Mouse (Mus musculus) stomach, postnatal 0 days (tissue): ENCODE data around the gene Tnik. TPM values are rescaled to one million over a fixed set of nuclear protein-coding genes. Genes with fewer than 3 reads are reported as not detected.

Experiments used
- ATAC-seq: fragments of 200-750 bp; cut with Nextera tagmentation; 2 replicates; pipeline ENCODE4 v1.8.0; 2017; ENCODE audit not compliant: low FRiP score, low TSS enrichment
- DNase-seq: peaks from one replicate; pipeline ENCODE4 v3.0.0-alpha.2; 2016; ENCODE audit warnings: low spot score
- H3K27ac ChIP-seq: fragments of 300-500 bp; sonication (generic); replicated peaks from 2 replicates; pipeline ENCODE4 v1.5.1; 2014; ENCODE audit warnings: mild to moderate bottlenecking, control low read depth
- H3K27me3 ChIP-seq: fragments of 300-500 bp; sonication (generic); 2 replicates; pipeline ENCODE4 v1.6.1; 2014; ENCODE audit warnings: low read length; ENCODE audit not compliant: control insufficient read depth, insufficient read depth
- H3K36me3 ChIP-seq: fragments of 300-500 bp; sonication (generic); 2 replicates; pipeline ENCODE4 v1.6.1; 2014; ENCODE audit warnings: low read length, mixed read lengths; ENCODE audit not compliant: control insufficient read depth, insufficient read depth
- H3K4me1 ChIP-seq: fragments of 300-500 bp; sonication (generic); replicated peaks from 2 replicates; pipeline ENCODE4 v1.6.1; 2014; ENCODE audit warnings: antibody characterized with exemption; ENCODE audit not compliant: control insufficient read depth, insufficient read depth
- H3K4me2 ChIP-seq: fragments of 300-500 bp; sonication (generic); replicated peaks from 2 replicates; pipeline ENCODE4 v1.6.1; 2014; ENCODE audit warnings: low read depth, mild to moderate bottlenecking, control low read depth, moderate library complexity
- H3K4me3 ChIP-seq: fragments of 300-500 bp; sonication (generic); 2 replicates; pipeline ENCODE4 v1.5.1; 2014; ENCODE audit warnings: low read depth, low read length, control low read depth
- H3K9ac ChIP-seq: fragments of 300-500 bp; sonication (generic); 2 replicates; pipeline ENCODE4 v1.6.1; 2014; ENCODE audit warnings: mild to moderate bottlenecking, low read length, control low read depth, mixed read lengths
- H3K9me3 ChIP-seq: fragments of 300-500 bp; sonication (generic); 2 replicates; pipeline ENCODE4 v1.6.1; 2016; ENCODE audit warnings: low read length; ENCODE audit not compliant: control insufficient read depth
- CTCF ChIP-seq: IDR thresholded peaks from 2 replicates; pipeline ENCODE4 v1.5.1; 2016; ENCODE audit warnings: antibody characterized with exemption, low read depth, mild to moderate bottlenecking, moderate library complexity
- EP300 ChIP-seq: optimal IDR thresholded peaks from 2 replicates; pipeline ENCODE3; 2016; ENCODE audit warnings: antibody characterized with exemption
- WGBS: fragments of 180-500 bp; shearing (Covaris S2); extraction: QIAGEN DNeasy Blood & Tissue Kit; methylation state at CpG from one replicate; pipeline ENCODE4 v1.1.7; 2014; 5-methylcytosine and 5-hydroxymethylcytosine counted together
- polyA plus RNA-seq: library from polyadenylated mRNA; unstranded; fragments of >200 nt; fragmentation: Nextera tagmentation; extraction: Ambion mirVana; gene quantifications from 2 replicates; pipeline ENCODE4 v1.2.1, GENCODE M21; 2015

Gene Tnik
- polyA plus RNA-seq, 1 experiment from 2014 or later: 4.6 TPM

DNA sequence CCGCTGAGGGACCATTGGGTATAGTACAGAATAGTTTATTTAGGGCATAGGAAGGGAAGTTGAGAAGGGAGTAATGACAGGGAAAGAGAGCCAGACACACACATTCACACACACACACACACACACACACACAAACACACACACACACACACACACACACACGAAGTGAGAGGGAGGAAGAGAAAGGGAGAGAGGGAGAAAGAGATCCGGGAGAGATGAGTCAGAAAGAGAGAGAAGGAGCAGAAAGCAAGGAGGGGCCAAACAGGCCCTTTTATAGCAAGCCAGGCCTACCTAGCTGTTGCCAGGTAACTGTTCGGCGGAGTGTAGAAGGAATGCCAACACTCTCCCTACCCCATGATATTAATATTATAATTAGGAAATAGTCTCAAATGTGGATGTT is 324.8 kb downstream of the Tnik start:
- no peak for ATAC-seq
- no peaks in the 10 kb centered on the region for H3K4me1 ChIP-seq
- 68% methylated on average over 5 of the region's 5 CpGs for WGBS
- H3K27me3 ChIP-seq: no peaks in the 10 kb centered on the region
- H3K4me2 ChIP-seq: no peak overlapping the region
- H3K27ac ChIP-seq: no peak overlapping the region
- H3K9me3 ChIP-seq: no peaks in the 10 kb centered on the region
- no peaks in the 10 kb centered on the region for H3K36me3 ChIP-seq
- H3K4me3 ChIP-seq: no peak overlapping the region
- H3K9ac ChIP-seq: no peak overlapping the region
- no peak for TF ChIP-seq EP300
- no peak for TF ChIP-seq CTCF
- DNase-seq: no peak

- TF ChIP-seq CTCF (no peak), EP300 (no peak)
- peak; percentile 57 for DNase-seq
- H3K27ac ChIP-seq: no peak overlapping the region
These were observed 328.3 kb downstream of the Tnik start for GRCm38 (mm10) chr3:28591345-28591744.

DNA sequence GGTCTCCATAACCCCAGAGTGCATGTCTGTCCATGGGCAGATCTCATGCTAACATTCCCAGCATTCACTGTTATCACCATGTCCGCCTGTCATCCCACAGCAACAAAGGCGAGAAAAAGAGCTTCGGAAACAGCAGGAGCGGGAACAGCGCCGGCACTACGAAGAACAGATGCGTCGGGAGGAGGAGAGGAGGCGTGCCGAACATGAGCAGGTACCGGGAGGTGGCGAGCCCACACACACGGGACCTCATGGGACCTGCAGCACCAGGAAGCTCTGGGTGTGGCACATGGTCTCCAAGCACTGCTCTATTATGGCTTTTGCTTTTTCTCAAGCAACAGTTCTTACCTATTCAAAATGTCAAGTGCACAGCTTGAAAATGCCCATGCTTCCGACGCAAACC is 330.9 kb downstream of the Tnik start:
- H3K27ac ChIP-seq: no peak overlapping the region
- no peaks in the 10 kb centered on the region for H3K27me3 ChIP-seq
- H3K9ac ChIP-seq: no peak overlapping the region
- no peaks in the 10 kb centered on the region for H3K9me3 ChIP-seq
- 92% methylated on average over 16 of the region's 16 CpGs for WGBS
- no peak for DNase-seq
- TF ChIP-seq CTCF (no peak), EP300 (no peak)
- H3K4me3 ChIP-seq: no peak overlapping the region
- H3K4me1 ChIP-seq: no peaks in the 10 kb centered on the region
- no peak for ATAC-seq
- no peaks in the 10 kb centered on the region for H3K36me3 ChIP-seq
- no peak overlapping the region for H3K4me2 ChIP-seq

More at GRCm38 (mm10) chr3:28591345-28591744, 328.3 kb downstream of the Tnik start:
- no peaks in the 10 kb centered on the region for H3K36me3 ChIP-seq
- H3K4me2 ChIP-seq: no peak overlapping the region
- H3K27me3 ChIP-seq: no peaks in the 10 kb centered on the region
- no peaks in the 10 kb centered on the region for H3K9me3 ChIP-seq
- no peak overlapping the region for H3K9ac ChIP-seq
- H3K4me1 ChIP-seq: no peaks in the 10 kb centered on the region
- WGBS: 27% methylated on average over 7 of the region's 7 CpGs
- ATAC-seq: peak; percentile 51; the same call in 1 of the 2 replicates
- H3K4me3 ChIP-seq: no peak overlapping the region

GRCm38 (mm10) chr3:28599476-28599875 is 336.5 kb downstream of the Tnik start:
- Histone ChIP-seq H3K4me3 (no peak overlapping the region), H3K36me3 (no peaks in the 10 kb centered on the region), H3K9ac (no peak overlapping the region), H3K9me3 (no peaks in the 10 kb centered on the region), H3K27me3 (no peaks in the 10 kb centered on the region), H3K4me2 (no peak overlapping the region), H3K27ac (no peak overlapping the region), H3K4me1 (no peaks in the 10 kb centered on the region)
- ATAC-seq (no peak), DNase-seq (no peak)
- WGBS: 74% methylated on average over 2 of the region's 2 CpGs
- TF ChIP-seq EP300 (no peak), CTCF (no peak)

- 51% methylated on average over 1 of the region's 1 CpGs for WGBS
- no peak overlapping the region for H3K9ac ChIP-seq
- no peak overlapping the region for H3K27ac ChIP-seq
- TF ChIP-seq EP300 (no peak), CTCF (no peak)
- no peaks in the 10 kb centered on the region for H3K9me3 ChIP-seq
- H3K27me3 ChIP-seq: no peaks in the 10 kb centered on the region
- H3K4me3 ChIP-seq: no peak overlapping the region
- H3K36me3 ChIP-seq: no peaks in the 10 kb centered on the region
- ATAC-seq (no peak), DNase-seq (no peak)
- H3K4me2 ChIP-seq: no peak overlapping the region
- H3K4me1 ChIP-seq: no peaks in the 10 kb centered on the region
These were observed 343.7 kb downstream of the Tnik start for GRCm38 (mm10) chr3:28606741-28607140.

GRCm38 (mm10) chr3:28612330-28612729 is 349.3 kb downstream of the Tnik start:
- Histone ChIP-seq H3K4me3 (no peak overlapping the region), H3K4me2 (no peak overlapping the region), H3K27ac (no peak overlapping the region), H3K27me3 (no peaks in the 10 kb centered on the region), H3K36me3 (no peaks in the 10 kb centered on the region), H3K9me3 (no peaks in the 10 kb centered on the region), H3K9ac (no peak overlapping the region), H3K4me1 (no peaks in the 10 kb centered on the region)
- no peak for DNase-seq
- WGBS: 79% methylated on average over 5 of the region's 5 CpGs
- ATAC-seq: no peak
- TF ChIP-seq EP300: no peak
